Mouse (Mus musculus): ENCODE results near the gene AF366264. TPM values are rescaled to one million over a fixed set of nuclear protein-coding genes. Genes with fewer than 3 reads are reported as not detected.
"Not testable (repeated sequence)": the region's sequence is repeated elsewhere in the genome, so short reads cannot be mapped to it uniquely, and the experiment has no call there.

Gene AF366264
- total RNA-seq (2021), result not detected
- long read RNA-seq, experiment 1, result 0 reads
- long read RNA-seq, experiment 2, result 0 reads

DNA sequence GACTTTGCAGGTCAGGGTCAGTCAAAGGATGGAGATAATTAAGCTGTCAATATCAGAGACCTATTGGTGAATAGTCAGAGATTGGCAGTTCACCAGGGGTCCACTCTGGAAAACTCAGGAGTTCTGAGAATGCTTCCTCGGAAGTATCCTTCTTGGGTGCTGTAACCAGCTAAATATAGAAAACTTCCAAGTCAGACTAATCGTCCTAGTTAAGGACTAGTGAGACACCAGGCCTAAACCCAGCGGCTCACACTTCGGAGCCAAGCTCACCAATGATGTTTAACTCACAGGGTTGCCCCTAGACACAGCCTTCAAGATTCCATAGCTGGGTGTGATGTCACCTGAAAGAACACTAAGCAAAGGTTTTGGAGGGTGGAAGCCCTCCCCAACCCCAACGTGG is at the start of gene AF366264:
Gene AF366264, minus strand, starts transcription at position 101 of the 400 bp plus-strand sequence.
- DNase-seq, result not testable (repeated sequence)

DNA sequence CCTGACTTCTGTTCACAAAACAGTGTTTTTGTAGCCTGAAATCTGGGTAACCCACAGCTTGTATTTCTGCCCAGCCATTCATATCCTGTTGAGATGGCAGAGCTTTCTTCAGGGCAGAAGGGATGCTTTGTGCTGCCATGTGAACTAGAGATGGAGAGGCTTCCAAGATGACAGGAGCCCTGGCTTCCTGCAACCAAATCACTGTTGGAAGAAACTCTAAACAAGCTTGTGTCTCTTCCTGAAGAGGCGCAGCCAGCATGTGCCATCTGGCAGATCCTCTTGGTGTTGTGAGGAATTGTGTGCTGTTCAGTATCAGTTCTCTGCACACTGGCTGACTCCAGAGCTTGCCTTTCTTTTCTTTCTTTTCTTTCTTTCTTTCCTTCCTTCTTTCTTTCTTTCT is 5.1 kb upstream of the AF366264 start:
- not testable (repeated sequence) for DNase-seq

DNA sequence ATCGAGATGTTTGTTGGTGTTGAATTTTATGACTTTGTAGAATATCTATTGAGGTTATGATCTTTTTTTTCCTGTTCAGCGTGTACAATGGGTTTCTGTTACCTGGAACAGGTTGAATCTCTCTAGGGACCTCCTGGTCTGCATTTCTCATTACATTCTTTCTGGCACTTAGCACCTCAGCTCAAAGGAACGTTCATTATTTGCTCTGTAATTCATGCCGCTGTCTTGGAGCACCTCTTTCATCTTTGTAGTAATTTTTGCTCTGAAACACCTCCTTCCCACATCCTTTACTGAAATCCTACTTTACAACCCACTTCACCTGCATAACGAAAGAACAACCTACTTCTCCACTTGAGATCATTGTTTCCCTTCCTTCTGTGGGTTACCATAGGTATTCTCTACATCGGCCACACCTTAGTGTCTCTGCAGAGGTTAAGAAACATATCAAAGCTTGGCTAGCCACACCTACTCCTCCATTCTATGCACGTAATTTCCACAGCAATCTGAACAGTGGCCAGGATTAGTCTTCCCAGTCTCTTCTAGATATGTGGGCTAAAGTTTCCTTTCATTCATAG is 9.5 kb downstream of the AF366264 start:
- no peak for DNase-seq

DNA sequence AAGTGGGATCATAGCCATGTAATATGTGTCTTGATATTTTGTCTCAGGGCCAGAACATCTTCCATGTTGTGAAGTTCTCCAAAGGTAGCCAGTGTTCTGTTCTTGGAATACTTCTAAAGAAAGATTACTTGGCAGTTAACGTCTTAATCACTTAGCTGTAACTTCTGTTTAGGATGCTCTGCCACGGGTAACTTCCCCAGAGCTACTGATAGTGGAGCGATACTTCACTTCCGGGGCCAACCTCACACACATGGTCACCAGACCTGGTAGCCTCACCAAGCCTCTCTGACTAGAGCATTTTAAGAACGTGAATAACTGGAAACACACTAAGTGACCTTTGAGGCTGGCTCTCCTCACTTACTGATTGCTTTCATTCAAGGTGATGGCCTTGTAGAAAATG is 38.6 kb downstream of the AF366264 start:
- DNase-seq, result no peak

DNA sequence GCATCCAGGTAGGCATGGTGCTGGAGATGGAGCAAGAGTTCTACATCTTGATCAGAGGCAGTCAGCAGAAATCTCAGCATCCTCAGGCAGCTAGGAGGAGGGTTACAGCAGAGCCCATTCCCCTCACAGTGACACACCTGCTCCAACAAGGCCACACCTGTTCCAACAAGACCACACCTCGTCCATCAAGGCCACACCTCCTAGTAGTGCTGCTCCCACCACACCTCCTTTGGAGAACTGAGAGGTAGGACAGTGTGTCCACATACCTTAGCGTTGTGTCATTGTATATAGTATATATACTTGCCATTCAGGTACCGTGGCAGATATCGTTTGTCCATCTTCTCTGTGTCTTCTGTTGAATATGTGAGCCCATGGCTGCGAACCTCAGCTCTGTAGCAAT is 40.5 kb downstream of the AF366264 start:
- no peak for DNase-seq

DNA sequence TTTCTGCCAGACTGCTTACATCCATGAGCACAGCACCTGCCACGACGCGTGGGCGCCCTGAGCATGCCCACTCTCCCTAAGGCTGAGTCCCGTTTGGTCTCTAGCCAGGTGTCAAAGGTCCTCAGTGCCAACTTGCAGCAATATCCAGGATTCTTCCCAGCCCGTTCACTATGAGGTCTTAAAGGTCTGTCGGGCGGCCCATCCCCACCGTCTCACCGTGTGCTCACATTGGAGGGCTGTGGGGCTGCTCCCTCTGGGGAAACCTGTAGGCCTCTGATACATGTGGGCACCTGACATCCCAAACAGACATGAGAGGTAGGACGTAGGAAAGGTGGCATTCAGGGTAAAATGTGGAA is 44.5 kb downstream of the AF366264 start:
- DNase-seq, result no peak

DNA sequence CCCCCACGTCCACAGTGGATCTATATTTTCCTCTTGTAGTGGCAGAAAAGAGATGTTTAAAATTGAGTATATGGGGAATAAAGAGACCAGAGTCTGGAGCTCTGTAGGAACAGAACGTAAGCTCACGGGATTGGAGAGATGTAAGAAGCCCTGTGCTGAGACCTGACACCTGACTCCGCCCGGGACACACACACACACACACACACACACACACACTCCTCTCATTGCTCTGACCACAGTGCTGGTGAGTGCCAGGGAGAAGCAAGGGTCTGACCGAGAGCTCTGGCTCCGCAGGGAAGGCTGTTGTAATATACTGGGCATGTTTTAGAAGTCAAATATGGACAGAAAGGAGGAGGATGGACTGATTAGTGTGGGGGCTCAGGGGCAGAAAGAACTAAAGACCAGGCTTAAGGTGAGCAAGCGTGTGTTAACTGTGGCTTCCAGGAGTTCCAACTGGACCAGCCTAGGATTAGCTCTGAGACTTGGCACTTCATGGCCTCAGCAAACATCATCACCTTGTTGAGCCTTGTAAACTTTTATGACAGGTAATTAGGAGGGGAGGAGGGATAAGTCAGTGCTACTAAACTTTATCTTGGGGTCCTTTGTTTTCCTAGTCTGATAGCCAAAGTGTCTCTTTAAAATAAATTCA is 45.0 kb downstream of the AF366264 start:
- DNase-seq, result no peak

DNA sequence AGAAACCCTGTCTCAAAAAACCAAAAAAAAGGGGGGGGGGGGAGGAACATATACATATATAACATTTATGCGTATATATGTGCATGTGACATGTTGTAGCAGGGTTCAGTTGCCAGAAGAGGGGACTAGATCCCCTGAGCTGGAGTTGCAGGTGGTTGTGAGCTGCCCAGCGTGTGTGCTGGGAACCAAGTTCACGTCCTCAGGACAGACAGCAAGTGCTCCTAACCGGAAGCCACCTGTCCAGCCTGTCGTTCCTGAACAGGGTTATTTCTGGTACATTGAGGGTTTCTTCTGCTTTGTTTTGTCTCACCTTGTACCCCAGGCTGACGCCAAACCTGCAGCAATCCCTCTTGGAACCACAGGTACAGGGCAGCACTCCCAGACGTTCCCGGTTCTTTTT is 48.6 kb downstream of the AF366264 start:
- no peak for DNase-seq

DNA sequence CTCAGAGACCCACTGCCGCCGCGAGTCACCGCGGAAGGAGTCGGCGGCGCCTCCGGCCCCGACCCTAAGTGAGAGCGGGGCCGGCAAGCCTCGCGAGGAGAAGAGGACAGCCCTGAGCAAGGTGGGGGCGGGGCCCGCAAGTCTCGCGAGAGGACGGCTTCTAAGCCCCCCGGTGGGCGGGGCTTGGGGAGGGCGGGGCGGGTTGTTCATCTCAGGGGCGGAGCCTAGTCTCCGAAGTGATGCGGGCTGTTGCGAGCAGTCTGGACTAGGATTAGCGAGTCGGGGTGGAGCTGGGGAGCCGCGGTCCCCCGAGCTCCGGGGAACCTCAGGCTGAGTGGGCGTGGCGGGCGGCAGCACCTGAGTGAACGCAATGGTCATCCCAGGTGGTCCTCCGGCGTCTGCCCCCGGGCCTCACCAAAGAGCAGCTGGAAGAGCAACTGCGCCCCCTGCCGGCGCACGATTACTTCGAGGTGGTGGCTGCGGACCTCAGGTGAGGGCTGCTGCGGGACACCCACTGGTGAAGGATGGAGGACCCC is 52.4 kb downstream of the AF366264 start:
- peak; percentile 95 for DNase-seq

DNA sequence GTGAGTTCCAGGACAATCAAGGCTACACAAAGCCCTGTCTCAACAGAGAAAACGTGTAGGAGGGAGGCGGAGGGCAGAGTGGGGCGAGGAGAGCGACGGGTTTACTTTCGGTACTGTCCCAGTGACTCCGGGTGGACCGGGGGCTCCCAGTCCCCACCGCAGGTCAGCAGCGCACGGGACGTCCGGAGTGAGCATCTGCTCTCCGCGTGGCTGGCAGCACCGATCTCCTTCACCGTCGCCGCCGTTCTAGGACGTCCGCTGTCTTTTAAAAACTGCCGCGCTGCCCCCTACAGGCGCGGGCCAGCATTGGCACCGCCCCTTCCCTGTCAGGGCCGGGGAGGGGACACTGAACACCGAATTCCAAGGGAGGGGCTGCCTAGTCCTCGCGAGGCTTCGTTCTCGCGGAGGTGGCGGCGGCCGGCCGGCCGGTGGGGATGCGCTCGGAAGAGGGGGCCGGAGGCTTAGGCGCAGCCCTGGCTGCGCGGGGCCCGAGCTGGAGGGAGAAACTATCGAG is 52.9 kb downstream of the AF366264 start, which contains the start of gene Upf3a:
Gene Upf3a, plus strand, starts transcription at position 366 of the 514 bp plus-strand sequence.
- DNase-seq, result peak; percentile 93

Other genes starting within 250 kb of the AF366264 start
- 1 to 10 TPM; 8.4 to 9.4 TPM for gene Rasa3, start 160.8 kb downstream of the AF366264 start, total RNA-seq (2021)
- not detected for gene Cfap97d2, start 132.5 kb downstream of the AF366264 start, total RNA-seq (2021)
- 10 to 100 TPM; 26.9 to 31.0 TPM for gene Cdc16, start 80.7 kb downstream of the AF366264 start, total RNA-seq (2021)
- gene Upf3a, start 52.8 kb downstream of the AF366264 start, total RNA-seq (2021), result 1 to 10 TPM; 8.3 to 9.4 TPM
- 1 to 10 TPM; 5.4 to 6.9 TPM for gene Champ1, start 31.3 kb upstream of the AF366264 start, total RNA-seq (2021)
- 1 to 10 TPM; 5.0 to 6.0 TPM for gene Coprs, start 51.9 kb upstream of the AF366264 start, total RNA-seq (2021)

All from gastrocnemius, postnatal 25 days (tissue).